Mouse (Mus musculus): Measurements from ENCODE around the gene Smok3b. TPM values are rescaled to one million over a fixed set of nuclear protein-coding genes. Genes with fewer than 3 reads are reported as not detected.

Smok3b gene
- polyA plus RNA-seq, 1 experiment from 2014 or later: not detected

GRCm38 (mm10) chr5:138086842-138087241, 65.6 kb downstream of the Smok3b start:
- H3K9ac ChIP-seq: no peak overlapping the region; the same call in 1 of the 2 replicates

GRCm38 (mm10) chr5:138088366-138088765, 67.1 kb downstream of the Smok3b start:
- Histone ChIP-seq H3K36me3 (peaks cover 6% of the 10 kb centered on the region), H3K4me1 (replicated peaks) (peaks cover 36% of the 10 kb centered on the region), H3K9me3 (no peaks in the 10 kb centered on the region), H3K4me3 (no peak overlapping the region), H3K4me2 (no peak overlapping the region), H3K9ac (no peak overlapping the region), H3K27ac (replicated peaks) (no peak overlapping the region), H3K27me3 (no peaks in the 10 kb centered on the region)
- 84% methylated on average over 3 of the region's 3 CpGs for WGBS
- no peak for ATAC-seq (ENCODE audit: low FRiP score, low read depth)

More at GRCm38 (mm10) chr5:138086842-138087241, 65.6 kb downstream of the Smok3b start:
- no peaks in the 10 kb centered on the region for H3K36me3 ChIP-seq
- H3K27ac ChIP-seq (replicated peaks): no peak overlapping the region
- peak overlapping the region; percentile 78 for H3K4me2 ChIP-seq
- no peak for ATAC-seq (ENCODE audit: low FRiP score, low read depth)
- H3K27me3 ChIP-seq: no peaks in the 10 kb centered on the region
- 72% methylated on average over 3 of the region's 3 CpGs for WGBS
- H3K4me1 ChIP-seq (replicated peaks): peaks cover 36% of the 10 kb centered on the region
- H3K9me3 ChIP-seq: no peaks in the 10 kb centered on the region
- peak overlapping the region; percentile 86; the same call in 1 of the 2 replicates for H3K4me3 ChIP-seq

DNA sequence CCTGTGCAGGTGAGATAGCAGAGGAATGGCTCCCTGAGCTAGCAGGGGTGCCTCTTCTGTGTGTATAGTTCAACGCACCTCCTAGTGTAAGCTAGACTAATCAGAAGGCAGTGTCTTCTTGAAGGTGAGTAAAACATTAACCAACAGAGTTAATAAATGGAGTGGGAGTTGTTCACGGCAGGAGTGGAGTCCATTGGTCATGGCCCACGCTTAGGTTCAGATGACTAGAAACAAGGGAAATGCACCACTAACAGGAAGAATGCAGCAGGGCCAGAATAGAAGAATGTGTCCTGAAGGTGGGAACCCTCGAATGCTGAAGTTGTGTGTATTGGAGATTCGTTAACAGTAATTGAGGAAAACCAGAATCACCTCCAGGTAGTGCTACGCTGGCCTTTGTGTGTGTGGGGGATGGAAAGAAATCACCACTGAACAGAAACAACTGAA, 67.9 kb downstream of the Smok3b start:
- peaks cover 12% of the 10 kb centered on the region for H3K36me3 ChIP-seq

DNA sequence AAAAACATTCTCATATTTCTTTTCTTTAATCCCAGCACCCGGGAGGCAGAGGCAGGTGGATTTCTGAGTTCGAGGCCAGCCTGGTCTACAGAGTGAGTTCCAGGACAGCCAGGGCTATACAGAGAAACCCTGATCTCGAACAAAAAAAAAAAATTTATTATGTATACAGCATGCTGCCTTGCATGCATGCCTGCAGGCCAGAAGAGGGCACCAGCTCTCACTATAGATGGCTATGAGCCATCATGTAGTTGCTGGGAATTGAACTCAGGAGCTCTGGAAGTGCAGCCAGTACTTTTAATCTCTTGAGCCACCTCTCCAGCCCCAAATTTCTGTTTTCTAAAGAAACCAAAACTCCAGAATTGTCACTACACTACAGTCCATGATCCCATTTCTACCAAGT, 69.0 kb downstream of the Smok3b start:
- H3K4me2 ChIP-seq: no peak overlapping the region
- ATAC-seq (ENCODE audit: low FRiP score, low read depth): no peak
- no peak overlapping the region for H3K4me3 ChIP-seq
- WGBS: 78% methylated on average over 3 of the region's 3 CpGs
- H3K4me1 ChIP-seq (replicated peaks): peaks cover 32% of the 10 kb centered on the region
- no peak overlapping the region for H3K27ac ChIP-seq (replicated peaks)
- no peaks in the 10 kb centered on the region for H3K27me3 ChIP-seq
- peaks cover 23% of the 10 kb centered on the region for H3K36me3 ChIP-seq
- no peak overlapping the region for H3K9ac ChIP-seq
- no peaks in the 10 kb centered on the region for H3K9me3 ChIP-seq

More for the DNA sequence above, 67.9 kb downstream of the Smok3b start:
- peaks cover 36% of the 10 kb centered on the region for H3K4me1 ChIP-seq (replicated peaks)
- no peaks in the 10 kb centered on the region for H3K27me3 ChIP-seq
- no peak overlapping the region for H3K4me3 ChIP-seq
- H3K4me2 ChIP-seq: no peak overlapping the region
- H3K9me3 ChIP-seq: no peaks in the 10 kb centered on the region
- 79% methylated on average over 6 of the region's 6 CpGs for WGBS
- no peak overlapping the region for H3K9ac ChIP-seq
- H3K27ac ChIP-seq (replicated peaks): no peak overlapping the region
- ATAC-seq (ENCODE audit: low FRiP score, low read depth): no peak

GRCm38 (mm10) chr5:138090737-138091136, 69.5 kb downstream of the Smok3b start:
- no peak overlapping the region for H3K9ac ChIP-seq
- ATAC-seq (ENCODE audit: low FRiP score, low read depth): no peak
- H3K4me1 ChIP-seq (replicated peaks): peaks cover 32% of the 10 kb centered on the region
- no peak overlapping the region for H3K4me3 ChIP-seq
- 93% methylated on average over 5 of the region's 5 CpGs for WGBS
- peaks cover 26% of the 10 kb centered on the region for H3K36me3 ChIP-seq
- no peak overlapping the region for H3K27ac ChIP-seq (replicated peaks)
- H3K27me3 ChIP-seq: no peaks in the 10 kb centered on the region
- no peaks in the 10 kb centered on the region for H3K9me3 ChIP-seq
- no peak overlapping the region for H3K4me2 ChIP-seq

DNA sequence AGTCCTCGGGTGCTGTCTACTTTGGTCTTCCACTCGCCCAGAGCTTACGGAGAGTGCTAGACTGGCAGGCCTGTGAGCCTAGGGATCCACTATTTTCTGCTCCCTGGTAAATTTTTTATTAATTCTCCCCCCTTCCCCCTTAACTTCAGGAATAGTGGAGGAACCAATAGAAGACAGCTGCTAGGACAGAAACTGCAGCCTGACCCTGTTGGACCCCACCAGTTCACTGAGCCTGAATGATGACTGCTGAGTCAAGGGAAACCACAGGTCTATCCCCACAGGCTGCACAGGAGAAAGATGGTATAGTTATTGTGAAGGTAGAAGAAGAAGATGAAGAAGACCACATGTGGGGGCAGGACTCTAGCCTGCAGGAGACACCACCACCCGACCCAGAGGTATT, 71.5 kb downstream of the Smok3b start:
- no peak overlapping the region for H3K27ac ChIP-seq (replicated peaks)
- no peak overlapping the region for H3K4me3 ChIP-seq
- no peak overlapping the region for H3K9ac ChIP-seq
- peaks cover 13% of the 10 kb centered on the region for H3K4me1 ChIP-seq (replicated peaks)
- no peak for ATAC-seq (ENCODE audit: low FRiP score, low read depth)
- no peaks in the 10 kb centered on the region for H3K9me3 ChIP-seq
- no peaks in the 10 kb centered on the region for H3K27me3 ChIP-seq
- no peak overlapping the region for H3K4me2 ChIP-seq
- H3K36me3 ChIP-seq: peaks cover 47% of the 10 kb centered on the region
- 95% methylated on average over 4 of the region's 4 CpGs for WGBS

DNA sequence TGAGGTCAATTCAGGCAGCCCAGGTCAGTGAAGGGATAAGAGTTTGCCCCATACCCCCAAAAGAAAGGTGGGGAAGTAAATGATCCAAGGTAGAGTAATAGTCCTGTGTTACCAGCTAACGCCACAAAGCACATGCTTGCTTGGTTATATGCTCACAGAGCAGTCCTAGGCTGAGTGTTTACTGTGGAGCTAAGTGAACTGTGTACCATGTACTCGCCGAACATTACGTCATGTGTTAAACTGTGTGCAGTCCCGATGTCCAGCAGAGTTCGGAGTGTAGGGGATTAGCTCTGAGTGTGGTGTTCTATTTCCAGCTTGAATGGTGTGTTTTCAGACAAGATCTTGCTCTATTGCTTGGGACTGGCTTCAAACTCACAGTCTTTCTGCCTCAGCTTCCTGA, 73.2 kb downstream of the Smok3b start:
- 93% methylated on average over 6 of the region's 6 CpGs for WGBS
- H3K4me1 ChIP-seq (replicated peaks): no peaks in the 10 kb centered on the region
- H3K4me3 ChIP-seq: no peak overlapping the region
- no peak overlapping the region for H3K9ac ChIP-seq
- no peaks in the 10 kb centered on the region for H3K9me3 ChIP-seq
- H3K27me3 ChIP-seq: no peaks in the 10 kb centered on the region
- H3K4me2 ChIP-seq: no peak overlapping the region
- ATAC-seq (ENCODE audit: low FRiP score, low read depth): no peak
- no peak overlapping the region for H3K27ac ChIP-seq (replicated peaks)
- peaks cover 64% of the 10 kb centered on the region for H3K36me3 ChIP-seq

Other genes with a start within 250 kb of the Smok3b start
- 43.4 and 44.7 TPM in 2 replicates for gene Ppp1r35, start 242.6 kb upstream of the Smok3b start, polyA plus RNA-seq (2015; fragmentation: Nextera tagmentation; extraction: Ambion mirVana)
- 9.7 and 11.0 TPM in 2 replicates for gene Mepce, start 233.8 kb upstream of the Smok3b start, polyA plus RNA-seq (2015; fragmentation: Nextera tagmentation; extraction: Ambion mirVana)
- gene Zcwpw1, start 233.6 kb upstream of the Smok3b start, polyA plus RNA-seq (2015; fragmentation: Nextera tagmentation; extraction: Ambion mirVana): 11.9 and 12.8 TPM in 2 replicates
- gene Pilra, start 185.1 kb upstream of the Smok3b start, polyA plus RNA-seq (2015; fragmentation: Nextera tagmentation; extraction: Ambion mirVana): 0.21 and 0.43 TPM in 2 replicates
- gene Pilrb1, start 163.3 kb upstream of the Smok3b start, polyA plus RNA-seq (2015; fragmentation: Nextera tagmentation; extraction: Ambion mirVana): not detected in 2 replicates
- gene Pilrb2, start 149.6 kb upstream of the Smok3b start, polyA plus RNA-seq (2015; fragmentation: Nextera tagmentation; extraction: Ambion mirVana): not detected in 2 replicates
- not detected in 2 replicates for gene Cyp3a13, start 99.8 kb upstream of the Smok3b start, polyA plus RNA-seq (2015; fragmentation: Nextera tagmentation; extraction: Ambion mirVana)
- 1.3 and 1.7 TPM in 2 replicates for gene Gjc3, start 58.3 kb upstream of the Smok3b start, polyA plus RNA-seq (2015; fragmentation: Nextera tagmentation; extraction: Ambion mirVana)
- not detected in 2 replicates for gene Azgp1, start 39.9 kb upstream of the Smok3b start, polyA plus RNA-seq (2015; fragmentation: Nextera tagmentation; extraction: Ambion mirVana)
- not detected in 2 replicates for gene Smok3a, start 168 bp upstream of the Smok3b start, polyA plus RNA-seq (2015; fragmentation: Nextera tagmentation; extraction: Ambion mirVana)
- gene Smok3c, start 31.8 kb downstream of the Smok3b start, polyA plus RNA-seq (2015; fragmentation: Nextera tagmentation; extraction: Ambion mirVana): not detected in 2 replicates
- 20.8 and 22.1 TPM in 2 replicates for gene Zkscan1, start 63.7 kb downstream of the Smok3b start, polyA plus RNA-seq (2015; fragmentation: Nextera tagmentation; extraction: Ambion mirVana)
- gene Zscan21, start 95.5 kb downstream of the Smok3b start, polyA plus RNA-seq (2015; fragmentation: Nextera tagmentation; extraction: Ambion mirVana): 81.4 and 82.6 TPM in 2 replicates
- gene Zfp113, start 134.3 kb downstream of the Smok3b start, polyA plus RNA-seq (2015; fragmentation: Nextera tagmentation; extraction: Ambion mirVana): 26.5 and 31.3 TPM in 2 replicates
- gene Cops6, start 139.6 kb downstream of the Smok3b start, polyA plus RNA-seq (2015; fragmentation: Nextera tagmentation; extraction: Ambion mirVana): 313 and 320 TPM in 2 replicates
- gene Ap4m1, start 150.6 kb downstream of the Smok3b start, polyA plus RNA-seq (2015; fragmentation: Nextera tagmentation; extraction: Ambion mirVana): 24.7 and 26.2 TPM in 2 replicates
- 85.4 and 94.5 TPM in 2 replicates for gene Mcm7, start 151.0 kb downstream of the Smok3b start, polyA plus RNA-seq (2015; fragmentation: Nextera tagmentation; extraction: Ambion mirVana)
- 75.5 and 77.7 TPM in 2 replicates for gene Taf6, start 166.0 kb downstream of the Smok3b start, polyA plus RNA-seq (2015; fragmentation: Nextera tagmentation; extraction: Ambion mirVana)
- gene Cnpy4, start 166.1 kb downstream of the Smok3b start, polyA plus RNA-seq (2015; fragmentation: Nextera tagmentation; extraction: Ambion mirVana): 26.5 and 29.6 TPM in 2 replicates
- 12.4 and 14.7 TPM in 2 replicates for gene Mblac1, start 172.9 kb downstream of the Smok3b start, polyA plus RNA-seq (2015; fragmentation: Nextera tagmentation; extraction: Ambion mirVana)
- not detected in 2 replicates for gene Nxpe5, start 204.5 kb downstream of the Smok3b start, polyA plus RNA-seq (2015; fragmentation: Nextera tagmentation; extraction: Ambion mirVana)
- 108 and 111 TPM in 2 replicates for gene Lamtor4, start 234.1 kb downstream of the Smok3b start, polyA plus RNA-seq (2015; fragmentation: Nextera tagmentation; extraction: Ambion mirVana)
- gene BC037034, start 242.6 kb downstream of the Smok3b start, polyA plus RNA-seq (2015; fragmentation: Nextera tagmentation; extraction: Ambion mirVana): 17.1 and 21.1 TPM in 2 replicates

Measured in hindbrain, embryonic 15.5 days (tissue).